Mouse (Mus musculus) heart, adult 2 months (tissue): ENCODE results near the gene Epm2aip1.

ENCODE experiments used
- CTCF ChIP-seq: fragments of 200-600 bp; IDR thresholded peaks from 2 replicates; pipeline ENCODE4 v1.8.1; 2022; ENCODE audit warnings: antibody characterized with exemption, mild to moderate bottlenecking, moderate library complexity
- POLR2A ChIP-seq: fragments of 200-500 bp; IDR thresholded peaks from 2 replicates; pipeline ENCODE4 v1.6.1; 2011; ENCODE audit warnings: mild to moderate bottlenecking, low read depth, low read length, control low read depth; ENCODE audit not compliant: insufficient read depth

GRCm38 (mm10) chr9:111261356-111261755 lies 10.4 kb upstream of the Epm2aip1 start:
- TF ChIP-seq POLR2A: no peak
- no peak for TF ChIP-seq CTCF
